Mouse (Mus musculus): ENCODE results near the gene Rnf135. TPM values are rescaled to one million over a fixed set of nuclear protein-coding genes. Genes with fewer than 3 reads are reported as not detected.

The Rnf135 gene
- polyA plus RNA-seq, 1 experiment = 4.7 TPM

DNA sequence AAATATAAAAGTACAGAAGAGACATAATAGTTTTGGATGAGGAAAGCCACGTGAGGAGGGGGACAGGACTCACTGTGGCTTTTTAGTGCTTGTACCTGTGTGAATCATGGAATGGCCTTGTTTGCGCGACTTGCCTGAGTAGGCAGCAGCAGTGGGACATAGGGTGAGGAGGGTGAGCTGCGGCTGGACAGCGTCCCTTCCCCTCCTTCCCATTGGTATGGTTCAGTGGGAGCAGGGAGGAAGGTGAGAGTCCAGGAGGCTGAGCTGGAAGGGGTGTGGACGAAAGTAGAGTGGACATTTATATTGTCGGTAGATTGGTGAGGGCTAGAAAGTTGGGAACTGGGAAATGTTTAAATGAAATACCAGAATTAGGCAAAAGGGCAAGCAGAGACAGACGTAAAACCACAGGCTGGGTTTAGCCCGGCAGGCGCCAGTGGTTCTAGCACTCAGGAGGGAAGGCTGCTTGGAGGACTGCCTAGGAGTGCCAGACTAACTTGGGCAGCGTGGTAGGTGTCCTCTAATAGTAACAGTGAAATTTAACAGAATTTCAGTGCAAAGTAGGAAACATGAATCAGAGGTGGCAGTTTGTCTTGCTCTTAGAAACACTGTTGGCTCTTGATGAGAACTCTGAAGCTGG is 35.1 kb downstream of the Rnf135 start:
- no peak for TF ChIP-seq GATA1 (IDR thresholded peaks at IDR 0.05; ENCODE audit: low read length)

DNA sequence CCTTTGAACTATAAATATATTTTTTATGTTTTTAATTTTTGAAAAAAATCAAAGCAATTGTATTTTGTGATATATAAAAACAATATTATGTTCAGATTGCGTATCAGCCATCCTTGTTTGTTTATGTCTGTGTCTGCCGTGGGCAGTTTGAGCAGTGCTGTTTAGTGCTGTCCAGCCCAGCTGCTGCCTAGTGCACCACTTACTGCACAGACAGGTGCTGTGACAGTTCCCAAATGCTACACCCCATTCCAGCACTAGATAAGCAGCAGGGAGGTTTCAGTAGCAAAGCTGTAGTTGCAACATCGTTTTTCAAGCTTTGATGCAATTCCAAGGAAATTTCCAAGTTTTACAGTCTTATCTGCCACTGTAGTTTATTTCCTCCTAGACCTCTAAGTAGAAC is 53.6 kb downstream of the Rnf135 start:
- TF ChIP-seq GATA1 (IDR thresholded peaks at IDR 0.05; ENCODE audit: low read length) = no peak

DNA sequence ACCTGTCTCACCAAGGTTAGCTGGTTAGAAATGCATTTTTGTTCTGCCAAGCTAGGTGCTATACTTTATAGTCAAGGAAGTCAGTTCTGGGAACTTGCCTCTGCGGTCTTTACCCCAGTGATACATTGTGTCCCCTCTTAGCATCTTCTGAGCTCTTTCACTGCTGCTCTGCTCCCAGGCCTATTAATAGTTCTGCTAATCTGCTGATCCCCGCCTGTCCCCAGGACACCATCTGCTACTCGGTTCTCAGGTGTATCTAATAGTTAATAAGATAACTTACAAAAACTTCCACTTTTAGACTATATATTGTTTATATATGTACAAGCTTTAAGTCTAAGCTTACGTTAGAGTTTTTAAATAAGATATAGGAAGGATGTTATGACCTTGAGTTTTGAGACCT is 54.7 kb downstream of the Rnf135 start:
- no peak for TF ChIP-seq GATA1 (IDR thresholded peaks at IDR 0.05; ENCODE audit: low read length)

DNA sequence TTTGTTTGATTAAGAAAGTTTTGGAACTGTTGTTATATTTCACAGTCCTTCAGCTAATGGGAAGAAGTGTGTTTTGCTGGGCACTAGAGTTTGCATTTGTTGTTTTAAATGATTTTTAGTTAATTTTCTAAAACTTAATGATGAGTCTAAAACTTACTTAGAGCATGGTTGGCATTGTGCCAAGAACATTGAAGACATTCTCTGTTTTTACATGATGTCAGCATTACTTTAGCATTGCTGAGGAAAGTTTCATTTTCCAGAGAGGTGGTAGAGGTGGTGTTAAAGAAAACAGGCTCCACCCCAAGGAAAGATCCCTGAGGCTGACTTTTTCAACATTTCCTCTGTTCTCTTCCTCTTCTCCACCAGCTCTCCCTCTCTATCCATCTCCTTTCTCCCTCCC is 63.4 kb downstream of the Rnf135 start:
- TF ChIP-seq GATA1 (IDR thresholded peaks at IDR 0.05; ENCODE audit: low read length) = no peak

DNA sequence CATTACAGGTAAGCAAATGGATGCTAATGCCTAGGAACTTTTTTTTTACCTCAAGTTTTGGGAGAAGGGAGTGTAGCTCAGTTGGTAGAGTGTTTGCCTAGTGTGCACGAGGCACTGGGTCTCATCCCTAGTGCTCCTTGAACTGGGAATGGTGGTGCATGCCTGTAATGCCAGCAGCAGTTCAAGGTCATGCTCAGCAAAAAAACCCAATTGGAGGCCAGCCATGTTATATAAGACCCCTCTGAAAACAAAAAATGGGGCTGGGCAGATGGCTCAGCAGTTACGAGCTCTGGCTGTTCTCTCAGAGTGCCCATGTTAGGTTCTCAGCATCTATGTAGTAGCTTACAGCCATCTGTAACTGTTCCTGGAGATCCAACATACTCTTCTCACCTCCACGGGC is 64.9 kb downstream of the Rnf135 start:
- no peak for TF ChIP-seq GATA1 (IDR thresholded peaks at IDR 0.05; ENCODE audit: low read length)

Other genes with a start within 250 kb of the Rnf135 start
- 3.4 and 4.1 TPM in 2 replicates for gene Utp6, start 221.5 kb upstream of the Rnf135 start, polyA plus RNA-seq (2012)
- 42.6 and 56.9 TPM in 2 replicates for gene Suz12, start 190.7 kb upstream of the Rnf135 start, polyA plus RNA-seq (2012)
- 30.1 and 34.5 TPM in 2 replicates for gene Crlf3, start 102.9 kb upstream of the Rnf135 start, polyA plus RNA-seq (2012)
- 3.8 and 5.1 TPM in 2 replicates for gene Atad5, start 94.5 kb upstream of the Rnf135 start, polyA plus RNA-seq (2012)
- 1.1 TPM in 2 replicates for gene Tefm, start 41.7 kb upstream of the Rnf135 start, polyA plus RNA-seq (2012)
- gene Adap2, start 29.7 kb upstream of the Rnf135 start, polyA plus RNA-seq (2012) = not detected in 2 replicates
- 7.8 and 11.5 TPM in 2 replicates for gene Rhot1, start 25.2 kb downstream of the Rnf135 start, polyA plus RNA-seq (2012)
- gene Rhbdl3, start 117.1 kb downstream of the Rnf135 start, polyA plus RNA-seq (2012) = 0.06 TPM in 2 replicates
- 3.6 and 5.7 TPM in 2 replicates for gene 5730455P16Rik, start 194.2 kb downstream of the Rnf135 start, polyA plus RNA-seq (2012)
- gene Zfp207, start 199.4 kb downstream of the Rnf135 start, polyA plus RNA-seq (2012) = 15.6 and 79.1 TPM in 2 replicates
- 57.2 and 67.3 TPM in 2 replicates for gene Psmd11, start 244.8 kb downstream of the Rnf135 start, polyA plus RNA-seq (2012)

Data from G1E-ER4 (cell line).